Mouse (Mus musculus) kidney, adult 9 months (tissue): ENCODE measurements around the gene Sstr2.
A peak's percentile ranks its signal among the peaks of the same experiment; 100 is the strongest.

Experiments used
- DNase-seq: peaks from one replicate; pipeline ENCODE4 v3.0.0; 2022

Sstr2 gene

DNA sequence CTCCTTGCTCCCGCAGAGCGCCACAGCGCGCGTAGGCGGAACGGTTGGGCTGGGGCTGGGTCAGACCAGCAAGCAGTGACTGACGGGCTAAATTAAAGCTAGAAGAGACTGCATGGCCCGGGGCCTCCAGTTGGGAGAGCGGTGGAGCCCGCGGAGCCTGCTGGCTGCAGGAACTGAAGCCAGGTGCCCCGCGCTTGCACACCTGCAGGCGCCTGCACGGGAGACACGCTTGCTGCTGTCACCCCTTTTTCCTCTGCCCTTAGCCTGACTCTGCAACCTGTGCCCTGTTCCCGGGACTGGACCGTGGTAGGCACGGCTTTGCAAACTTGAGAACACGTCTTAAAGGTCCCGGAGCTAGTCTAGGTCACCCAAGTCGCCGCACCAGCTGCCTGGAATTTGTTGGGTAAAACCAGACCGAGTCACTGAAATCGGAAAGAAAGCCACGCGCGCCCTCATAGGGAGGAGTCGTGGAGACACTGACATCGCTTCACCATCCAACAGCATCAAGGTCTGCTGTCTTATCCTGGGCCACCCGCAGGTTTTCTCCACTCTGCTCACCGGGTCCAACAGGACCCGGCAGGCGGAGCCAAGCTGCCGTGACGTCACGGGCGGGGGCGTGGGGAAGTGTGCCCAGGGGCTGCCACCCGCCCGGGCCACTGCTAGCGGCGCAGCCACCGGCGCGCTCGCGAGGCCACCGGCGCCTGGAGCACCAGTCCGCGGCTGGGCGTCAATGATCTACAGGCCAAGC lies at the start of gene Sstr2:
TSS of gene Sstr2 (plus strand) at position 671 of the 748 bp plus-strand sequence.
- DNase-seq = peak; percentile 26

DNA sequence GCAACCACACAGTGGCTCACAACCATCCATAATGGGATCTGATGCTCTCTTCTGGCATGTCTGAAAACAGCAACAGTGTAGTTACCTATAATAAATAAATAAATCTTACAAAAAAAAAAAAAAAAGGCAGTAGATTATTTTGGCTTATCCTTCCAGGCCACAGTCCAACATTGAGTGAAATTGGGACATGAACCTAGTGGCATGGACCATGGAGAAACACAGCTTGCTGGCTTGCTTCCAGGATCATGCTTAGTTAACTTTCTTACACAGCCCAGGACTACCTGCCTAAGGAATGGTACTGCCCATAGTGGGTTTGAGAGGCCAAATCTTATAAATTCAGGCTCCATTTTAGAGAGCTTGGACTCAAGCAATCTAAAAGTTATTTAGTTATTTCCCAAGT lies 47.5 kb upstream of the Sstr2 start:
- no peak for DNase-seq

DNA sequence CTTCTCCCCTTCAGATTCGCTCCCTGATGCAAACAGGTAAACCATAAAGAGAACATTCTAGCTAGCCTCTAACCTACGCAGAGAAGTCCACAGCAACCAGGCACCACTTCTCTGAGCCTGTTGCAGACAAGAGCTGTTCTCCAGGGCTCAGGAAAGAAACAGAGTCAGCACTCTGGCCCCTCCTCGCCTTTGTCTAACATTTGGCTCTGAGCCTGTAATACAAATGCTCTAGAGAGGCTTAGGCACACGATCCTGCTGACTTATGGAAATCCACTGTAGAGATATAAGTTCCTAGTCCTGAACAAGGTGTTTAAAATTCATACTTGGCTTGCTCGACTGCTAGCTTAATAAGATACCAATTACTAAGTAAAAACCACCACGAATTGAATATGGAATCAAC lies 46.5 kb upstream of the Sstr2 start:
- no peak for DNase-seq

DNA sequence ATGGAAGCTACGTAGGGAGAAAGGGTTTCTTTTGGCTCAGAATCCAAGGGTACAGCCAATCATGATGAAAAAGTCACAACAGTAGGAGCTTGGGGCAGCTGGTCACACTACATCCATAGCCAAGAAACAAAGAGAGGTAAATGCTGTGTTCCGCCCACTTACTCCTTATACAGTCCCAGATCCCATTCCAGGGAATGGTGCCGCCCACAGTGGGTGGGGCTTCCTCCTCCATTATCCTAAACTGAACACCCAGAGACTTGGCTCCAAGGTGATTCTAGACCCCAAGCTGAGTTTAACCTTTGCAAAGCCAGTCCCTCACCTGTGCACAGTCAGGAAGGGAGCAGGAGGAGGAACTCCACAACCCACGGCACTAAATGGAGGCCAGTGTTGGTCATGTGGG lies 41.9 kb upstream of the Sstr2 start:
- DNase-seq = no peak

DNA sequence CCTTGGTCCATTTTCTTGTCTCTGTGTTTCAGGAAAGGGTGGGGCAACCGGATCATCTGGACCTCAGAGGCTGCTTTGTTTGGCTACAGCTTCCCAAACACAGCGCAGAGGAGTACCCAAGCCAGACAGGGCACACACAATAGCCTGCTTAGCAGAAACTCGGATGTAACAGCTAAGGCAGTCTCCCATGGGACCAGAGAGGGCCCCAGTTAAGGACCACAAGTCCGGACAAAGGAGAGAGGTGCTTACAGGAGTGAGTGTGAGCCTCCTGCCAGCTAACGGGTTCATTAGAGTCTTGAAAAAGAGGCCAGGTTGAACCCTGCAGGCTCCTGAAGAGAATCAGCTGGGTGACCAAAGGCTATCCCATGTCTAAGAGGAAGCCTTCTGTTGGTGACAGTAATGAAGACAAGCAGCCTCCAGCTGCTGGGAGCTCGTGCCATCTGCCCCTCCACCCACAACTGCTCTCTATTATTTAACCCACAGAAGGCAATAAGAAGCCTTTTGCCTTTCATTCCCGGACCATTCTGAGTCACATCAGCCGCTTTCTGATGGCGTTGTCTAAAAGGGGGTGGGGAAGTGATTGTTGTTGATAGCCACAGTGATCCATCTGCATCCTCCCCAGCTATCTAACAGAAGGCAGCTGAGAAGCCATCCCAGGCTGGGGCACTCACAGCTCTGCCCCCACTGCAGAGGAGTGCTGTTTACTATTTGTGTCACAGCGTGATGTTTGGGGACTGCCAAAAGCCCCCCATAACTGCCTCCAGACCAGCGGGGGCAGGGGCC lies 35.1 kb upstream of the Sstr2 start:
- DNase-seq = no peak

DNA sequence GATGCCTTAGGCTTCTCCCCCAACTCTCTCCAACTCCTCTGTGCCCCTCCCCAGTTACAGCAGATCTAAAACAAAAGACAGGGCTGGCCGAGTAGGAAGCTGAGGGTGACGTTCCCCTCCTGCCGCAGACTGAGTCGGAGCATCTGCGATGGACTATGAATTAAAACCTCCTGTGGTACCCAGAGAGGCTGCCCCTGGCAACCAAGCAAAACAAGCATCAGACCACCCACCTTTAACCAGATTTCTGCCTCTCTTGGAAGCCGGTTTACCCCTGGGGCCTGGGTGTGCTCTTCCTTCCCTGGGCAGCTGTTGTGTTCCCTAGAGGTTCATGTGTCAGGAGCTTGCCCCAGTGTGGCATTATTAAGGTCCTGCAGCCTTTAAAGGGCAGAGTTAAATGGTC lies 32.7 kb upstream of the Sstr2 start:
- DNase-seq = no peak

DNA sequence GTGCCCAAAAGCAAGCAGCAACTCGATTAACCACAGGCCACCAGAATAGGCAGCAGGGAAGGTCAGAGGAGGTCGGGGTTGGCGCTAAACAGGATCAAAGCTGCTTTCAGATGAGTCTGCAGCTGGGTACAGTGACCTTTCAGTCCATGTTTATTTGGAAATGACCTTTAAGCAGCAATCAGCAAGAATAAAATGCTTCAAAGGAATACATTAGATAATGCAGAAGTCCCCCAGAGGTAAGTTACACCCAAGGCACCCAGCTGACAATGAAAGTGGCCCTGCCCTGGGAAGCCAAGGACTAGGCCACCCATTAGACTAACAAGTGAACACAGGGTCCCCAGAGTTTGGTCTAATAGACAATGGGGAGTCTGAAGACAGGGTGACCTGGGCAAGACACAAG lies 30.2 kb upstream of the Sstr2 start:
- DNase-seq = no peak

DNA sequence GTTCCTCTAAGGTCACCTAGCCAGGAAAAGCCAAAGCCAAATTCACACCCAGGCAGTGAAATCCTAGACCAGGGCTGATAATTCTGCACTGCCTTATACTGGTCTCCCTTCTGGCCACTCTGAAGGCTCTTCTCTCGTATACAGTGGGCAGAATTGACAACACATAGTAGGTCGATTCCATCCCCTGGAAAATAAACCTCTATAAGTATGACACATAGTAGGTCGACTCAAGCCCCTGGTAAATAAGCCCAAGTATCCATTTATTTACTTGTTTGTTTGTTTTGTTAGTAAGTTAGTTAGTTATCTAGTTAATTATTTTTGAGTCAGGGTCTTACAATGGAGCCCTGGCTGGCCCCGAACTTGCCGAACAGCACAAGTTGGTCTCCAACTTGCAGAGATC lies 24.0 kb upstream of the Sstr2 start:
- DNase-seq = no peak

DNA sequence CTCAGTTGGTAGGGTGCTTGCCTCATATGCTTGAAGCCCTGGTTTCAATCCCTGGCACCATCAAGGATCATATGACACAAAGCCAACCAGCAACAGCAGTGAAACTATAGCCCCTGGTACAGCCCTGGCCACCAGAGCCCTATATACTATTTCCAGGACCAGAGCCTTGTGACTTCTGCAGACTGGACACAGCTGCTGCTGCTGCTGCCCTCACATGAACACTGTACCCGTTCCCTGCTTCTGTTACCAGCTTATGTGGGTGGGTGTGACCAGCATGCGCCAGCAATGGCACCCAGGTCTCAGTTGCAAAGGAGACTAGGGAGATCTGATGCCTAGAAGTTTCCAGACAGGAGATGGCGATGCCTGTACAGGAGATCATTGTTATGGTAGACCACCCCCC lies 21.5 kb upstream of the Sstr2 start:
- DNase-seq = no peak

DNA sequence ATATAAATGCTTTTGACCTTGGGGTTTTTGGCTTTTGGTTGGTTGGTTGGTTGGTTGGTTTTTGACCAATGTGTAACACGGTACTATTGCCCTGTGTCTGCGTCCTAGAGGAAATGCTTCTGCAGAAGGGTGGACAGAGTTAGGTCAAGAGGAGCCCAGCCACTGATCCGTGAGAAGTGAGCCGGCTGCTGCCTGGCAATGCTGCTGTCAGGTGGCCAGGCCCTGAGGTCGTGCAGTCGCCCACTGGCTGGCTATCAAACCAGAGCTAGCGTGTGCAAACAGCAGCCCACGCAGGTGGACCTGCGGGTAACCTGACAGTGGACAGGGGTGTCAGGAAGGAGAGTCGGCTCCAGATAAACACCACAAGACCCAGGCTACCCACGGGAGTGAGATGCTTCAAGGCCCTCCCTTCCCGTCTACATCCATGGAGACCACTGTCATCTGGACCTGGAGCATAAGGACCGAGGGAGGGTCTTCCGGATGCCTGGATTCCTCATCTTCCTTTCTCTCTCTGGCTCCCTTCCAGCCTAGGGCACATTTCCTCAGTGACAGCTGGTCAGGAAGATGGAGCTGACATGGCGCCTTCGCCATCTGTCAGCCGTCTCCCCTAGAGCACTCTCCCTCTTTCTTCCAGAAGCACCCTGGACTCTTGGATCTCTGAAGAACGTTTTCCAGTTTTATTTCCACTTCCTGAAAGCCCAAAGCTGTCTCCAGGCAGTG lies 18.5 kb upstream of the Sstr2 start:
- peak; percentile 57 for DNase-seq

DNA sequence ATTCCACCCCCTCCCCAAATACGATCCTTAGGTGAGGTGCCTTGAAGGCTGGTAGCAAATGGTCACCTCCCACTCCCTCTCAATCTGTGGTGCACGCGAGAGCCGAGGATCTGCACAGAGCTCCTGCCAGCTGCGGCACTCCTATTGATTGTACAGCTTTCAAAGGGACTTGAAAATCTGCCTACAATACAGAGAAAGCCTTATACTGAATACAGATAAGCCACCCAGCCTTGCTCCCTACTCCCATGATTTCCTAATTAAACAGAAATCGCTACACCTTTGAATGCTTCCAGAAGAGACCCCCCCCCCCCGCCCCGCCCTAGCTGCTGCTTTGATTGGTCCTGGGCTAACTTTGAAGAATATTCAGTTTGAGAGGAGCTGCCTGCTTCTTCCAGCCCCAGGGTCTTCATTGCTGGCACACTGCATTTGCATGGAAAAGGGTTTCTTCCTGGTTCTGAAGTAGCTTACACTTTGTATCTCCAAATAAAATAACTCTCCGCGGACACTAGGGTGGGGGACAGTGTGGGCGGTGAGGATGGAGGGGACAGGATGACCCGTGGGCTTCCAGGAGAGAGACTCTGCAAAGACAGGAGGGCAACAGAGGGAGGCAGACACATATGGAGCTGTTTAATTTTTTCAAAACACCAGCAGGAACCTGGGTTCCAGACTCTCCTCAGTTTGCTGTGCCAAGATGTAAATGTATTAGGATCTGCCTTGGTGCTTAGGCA lies 17.4 kb upstream of the Sstr2 start:
- DNase-seq = no peak

DNA sequence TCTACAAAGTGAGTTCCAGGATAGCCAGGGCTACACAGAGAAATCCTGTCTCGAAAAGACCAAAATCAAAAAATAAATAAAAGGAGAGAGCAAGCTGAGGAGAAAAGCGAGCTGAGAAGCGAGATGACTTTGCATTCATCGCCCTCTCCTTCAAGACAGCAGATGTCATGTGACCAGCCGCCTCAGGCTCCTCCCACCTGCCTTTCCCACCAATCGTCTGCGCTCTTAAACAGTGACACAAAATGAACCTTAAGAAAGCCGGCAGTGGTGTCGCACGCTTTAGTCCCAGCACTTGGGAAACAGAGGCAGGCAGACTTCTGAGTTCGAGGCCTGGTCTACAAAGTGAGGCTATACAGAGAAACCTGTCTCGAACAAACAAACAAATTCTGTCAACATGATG lies 11.6 kb upstream of the Sstr2 start:
- DNase-seq = no peak

DNA sequence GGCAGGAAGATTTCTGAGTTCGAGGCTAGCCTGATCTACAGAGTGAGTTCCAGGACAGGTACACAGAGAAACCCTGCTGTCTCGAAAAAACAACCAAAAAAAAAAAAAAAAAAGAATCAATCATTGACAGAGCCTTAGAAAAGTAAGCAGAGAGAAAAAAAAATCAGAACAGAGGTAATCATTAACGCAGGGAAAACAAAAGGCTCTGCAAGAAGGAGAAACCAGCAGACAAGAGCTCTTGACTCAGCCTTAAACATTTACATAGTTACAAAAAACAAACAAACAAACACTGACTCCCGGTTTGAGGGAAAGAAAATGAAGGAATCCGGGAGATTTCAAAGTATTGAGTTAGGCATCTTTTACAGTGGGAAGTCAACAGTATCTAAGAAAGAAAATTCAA lies 9.6 kb upstream of the Sstr2 start:
- peak; percentile 61 for DNase-seq

DNA sequence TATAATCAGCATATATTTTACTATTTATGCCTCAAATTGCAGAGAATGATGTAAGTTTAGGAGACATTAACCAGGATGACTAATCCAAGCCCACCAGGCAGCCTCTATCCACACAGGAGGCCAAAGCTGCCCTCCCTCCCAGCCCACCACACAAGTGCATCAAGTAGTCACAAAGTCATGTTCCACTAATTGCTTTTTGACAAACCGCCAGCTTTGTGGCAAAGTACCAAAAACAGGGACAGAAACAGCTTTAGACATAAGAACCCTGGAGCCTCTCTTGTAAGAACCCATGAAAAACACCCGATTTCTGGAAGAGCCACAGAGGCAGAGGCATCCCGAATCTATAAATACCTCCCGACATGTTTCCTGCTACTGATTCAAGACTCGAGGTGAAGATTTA lies 8.9 kb upstream of the Sstr2 start:
- DNase-seq = peak; percentile 34

DNA sequence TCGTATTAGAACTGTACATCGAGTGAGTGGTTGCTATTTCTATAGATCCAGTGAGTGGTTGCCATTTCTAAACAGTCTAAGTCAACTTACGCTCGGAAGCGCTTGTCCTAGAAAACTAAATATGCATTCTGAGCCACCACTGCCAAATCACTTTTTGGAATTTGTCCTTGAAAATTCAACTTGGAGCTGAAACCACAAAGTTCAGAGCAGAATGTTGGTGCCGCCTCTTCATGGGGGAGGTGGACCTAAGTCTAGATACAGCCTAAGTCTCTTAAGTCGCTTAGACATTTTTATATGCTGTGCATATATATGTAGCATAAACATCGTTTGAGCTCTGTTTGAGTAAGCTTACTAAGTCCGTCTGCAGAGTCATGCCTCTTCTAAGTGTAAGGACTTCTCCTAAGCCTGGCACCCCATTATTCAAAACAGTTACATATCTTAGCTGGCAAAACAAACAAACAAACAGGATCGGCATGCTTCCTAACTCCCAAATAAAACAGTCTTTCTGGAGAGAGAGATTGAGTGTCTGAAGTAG lies 8.0 kb upstream of the Sstr2 start:
- peak; percentile 22 for DNase-seq

DNA sequence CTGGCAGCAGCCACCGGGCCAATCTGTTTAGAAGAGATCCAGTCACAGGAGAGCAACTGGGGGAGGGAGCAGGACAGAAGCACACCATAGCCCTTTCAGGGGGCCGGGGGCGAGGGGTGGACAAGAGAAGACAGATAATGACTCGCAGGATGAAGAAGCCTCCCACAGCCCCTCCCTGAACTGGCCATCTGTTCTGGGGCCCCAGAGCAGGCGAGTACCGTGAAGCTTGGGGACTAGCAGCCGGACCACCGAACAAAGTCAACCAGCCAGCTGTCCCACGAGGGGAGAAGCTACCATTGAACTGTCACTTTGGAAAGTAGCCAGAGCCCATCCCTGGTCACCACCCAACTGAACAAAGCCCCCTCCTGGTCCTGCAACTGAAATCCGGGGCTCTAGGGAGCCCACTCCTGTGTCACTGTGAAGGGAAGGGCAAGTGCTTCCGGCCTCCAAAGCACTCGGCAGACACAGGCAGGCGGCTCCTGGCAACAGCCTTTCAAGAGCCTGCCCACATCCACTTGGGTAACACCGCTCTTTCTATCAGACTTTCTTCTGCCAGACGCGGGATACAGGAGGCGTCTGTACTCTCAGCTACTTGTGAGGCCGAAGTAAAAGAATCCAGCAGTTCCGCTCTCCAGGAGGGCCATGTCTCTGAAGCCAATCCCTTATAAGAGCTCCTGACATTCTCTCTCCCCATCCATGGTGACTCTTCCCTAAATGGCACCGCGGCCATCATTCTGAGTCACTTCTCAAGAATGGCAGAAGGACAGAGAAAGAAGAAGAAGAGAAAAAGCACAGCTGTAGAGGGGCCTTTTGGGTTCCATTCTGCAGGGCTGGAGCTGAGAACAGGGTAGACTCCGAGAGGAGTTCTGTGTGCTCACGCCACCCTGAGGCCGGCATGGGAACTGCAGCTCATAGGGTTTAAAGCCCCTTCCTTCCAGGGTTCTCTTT lies 7.2 kb upstream of the Sstr2 start:
- DNase-seq = peak; percentile 51

DNA sequence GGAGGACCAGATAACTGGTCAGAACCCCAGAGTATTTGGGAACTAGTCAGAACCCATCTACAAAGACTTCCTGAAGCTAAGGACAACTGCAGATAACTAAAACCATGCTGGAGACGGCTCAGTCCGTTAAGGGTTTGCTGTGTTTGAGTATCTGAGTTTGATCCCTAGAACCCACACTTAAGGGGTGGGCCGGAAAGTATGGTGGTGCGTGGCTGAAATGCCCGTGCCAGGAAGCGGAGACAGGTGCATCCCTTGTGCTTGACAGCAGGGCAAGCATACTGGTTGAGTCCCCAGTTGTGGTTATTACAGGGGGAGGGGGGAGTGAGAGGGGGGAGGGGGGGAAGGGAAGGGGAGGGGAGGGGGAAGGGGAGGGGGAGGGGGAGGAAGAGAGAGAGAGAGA lies 4.7 kb upstream of the Sstr2 start:
- DNase-seq = no peak

DNA sequence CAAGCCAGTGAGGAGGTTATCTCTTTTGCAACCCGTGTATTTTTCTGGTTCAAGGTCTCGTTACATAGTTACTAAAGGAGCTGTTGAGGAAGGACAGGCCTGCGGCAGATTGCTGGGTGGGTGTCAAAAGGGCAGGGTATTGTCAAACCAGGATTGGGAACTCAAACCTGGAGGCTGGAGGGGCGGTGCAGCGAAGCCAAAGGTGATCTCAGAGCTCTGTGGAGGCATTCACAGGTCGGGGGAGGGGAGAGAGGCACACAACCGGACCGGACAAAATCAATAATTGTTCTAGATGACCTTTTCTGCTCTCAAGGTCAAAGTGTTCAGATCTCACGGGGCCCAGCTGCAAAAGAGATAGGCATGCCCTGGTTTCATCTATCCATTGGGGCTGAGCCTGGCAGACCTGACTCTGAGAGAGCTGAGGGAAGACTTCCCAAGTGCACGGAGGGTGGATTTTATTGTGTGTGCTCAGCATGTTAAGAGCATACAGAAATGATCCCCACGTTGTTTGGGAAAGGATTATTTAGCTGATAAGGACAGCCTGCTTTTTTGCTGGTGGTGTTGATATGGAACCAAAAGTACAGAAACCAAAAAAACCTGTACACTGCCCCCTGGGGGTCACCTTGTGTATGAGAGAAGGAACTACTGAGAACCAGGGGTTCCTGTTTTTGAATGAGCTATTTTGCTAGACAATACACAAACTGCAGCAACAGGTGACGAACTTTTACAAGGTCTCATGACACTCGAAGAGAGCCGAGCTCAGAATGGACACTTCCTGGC lies 1.8 kb upstream of the Sstr2 start:
- DNase-seq = peak; percentile 76

DNA sequence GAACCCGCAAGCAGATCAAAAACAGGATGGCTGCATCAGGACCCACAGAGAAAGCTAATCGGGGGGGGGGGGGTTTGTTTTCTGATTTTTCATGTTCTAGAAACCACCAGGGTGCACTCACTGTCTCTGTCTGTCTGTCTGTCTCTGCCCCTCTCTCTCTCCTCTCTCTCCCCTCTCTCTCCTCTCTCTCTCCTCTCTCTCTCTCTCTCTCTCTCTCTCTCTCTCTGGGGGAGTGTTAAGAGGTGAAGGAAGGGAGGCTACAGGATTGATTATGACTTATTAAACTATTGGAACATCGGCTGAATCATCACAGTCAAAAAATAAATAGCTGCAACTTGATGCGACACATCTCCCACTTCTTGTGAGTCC lies 855 bp upstream of the Sstr2 start:
- DNase-seq = no peak

DNA sequence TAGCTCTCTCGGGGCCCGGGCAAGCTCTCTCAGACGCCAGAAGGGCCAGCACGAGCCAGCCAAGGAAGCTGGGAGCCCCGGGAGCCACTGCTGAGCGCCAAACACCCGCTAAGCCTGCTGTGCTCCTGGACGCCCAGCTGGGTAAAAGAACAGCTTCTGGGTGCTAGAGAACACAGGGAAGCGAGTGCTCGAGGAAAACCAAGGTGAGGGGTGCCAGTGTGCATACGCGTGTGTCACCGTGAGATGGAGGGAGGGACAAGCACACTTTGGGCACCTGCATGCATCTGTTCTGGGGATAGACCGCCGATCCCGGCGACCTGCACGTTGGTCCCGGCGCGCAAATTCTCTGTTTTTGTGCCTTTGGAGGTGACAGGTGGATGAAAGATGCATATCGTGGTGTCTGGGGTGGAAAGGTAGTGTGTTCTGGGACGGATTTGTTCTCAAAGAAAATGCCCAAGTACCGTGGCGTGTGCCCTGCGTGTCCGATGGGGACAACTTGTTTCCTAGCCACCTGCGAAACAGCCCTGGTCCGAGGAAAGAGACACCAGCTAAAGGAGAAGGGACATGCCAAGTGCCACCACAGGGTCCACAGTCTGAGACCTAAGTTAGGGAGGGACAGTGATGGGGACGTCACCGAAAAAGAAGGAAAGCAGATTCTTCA lies 408 bp downstream of the Sstr2 start:
- DNase-seq = peak; percentile 77
